Mouse (Mus musculus) hindbrain, embryonic 11.5 days (tissue): ENCODE measurements around the gene Amdhd1. TPM values are rescaled to one million over a fixed set of nuclear protein-coding genes. Genes with fewer than 3 reads are reported as not detected.

ENCODE experiments used
- ATAC-seq: fragments of 200-750 bp; cut with Nextera tagmentation; 2 replicates; pipeline ENCODE4 v1.8.0; 2017; ENCODE audit warnings: mild to moderate bottlenecking, moderate TSS enrichment, moderate library complexity; ENCODE audit not compliant: low FRiP score
- DNase-seq: peaks from one replicate; pipeline ENCODE4 v3.0.0-alpha.2; 2015; ENCODE audit warnings: low spot score
- H3K27ac ChIP-seq: fragments of 300-500 bp; sonication (generic); 2 replicates; pipeline ENCODE4 v1.5.1; 2014; ENCODE audit warnings: mild to moderate bottlenecking, low read depth, low read length
- H3K27me3 ChIP-seq: fragments of 300-500 bp; sonication (generic); 2 replicates; pipeline ENCODE4 v1.6.1; 2014; ENCODE audit warnings: mild to moderate bottlenecking, low read length, moderate library complexity, mixed read lengths; ENCODE audit not compliant: control insufficient read depth, insufficient read depth
- H3K36me3 ChIP-seq: fragments of 300-500 bp; sonication (generic); 2 replicates; pipeline ENCODE4 v1.6.1; 2014; ENCODE audit warnings: mild to moderate bottlenecking, low read length, moderate library complexity, mixed read lengths; ENCODE audit not compliant: control insufficient read depth, insufficient read depth
- H3K4me1 ChIP-seq: fragments of 300-500 bp; sonication (generic); replicated peaks from 2 replicates; pipeline ENCODE4 v1.6.1; 2014; ENCODE audit warnings: low read length, mixed read lengths; ENCODE audit not compliant: control insufficient read depth, insufficient read depth
- H3K4me2 ChIP-seq: fragments of 300-500 bp; sonication (generic); replicated peaks from 2 replicates; pipeline ENCODE4 v1.6.1; 2014; ENCODE audit warnings: mild to moderate bottlenecking, low read depth, low read length
- H3K4me3 ChIP-seq: fragments of 300-500 bp; sonication (generic); 2 replicates; pipeline ENCODE4 v1.5.1; 2014; ENCODE audit warnings: low read depth, low read length
- H3K9ac ChIP-seq: fragments of 300-500 bp; sonication (generic); 2 replicates; pipeline ENCODE4 v1.6.1; 2014; ENCODE audit warnings: low read depth, low read length
- H3K9me3 ChIP-seq: fragments of 300-500 bp; sonication (generic); 2 replicates; pipeline ENCODE4 v1.6.1; 2016; ENCODE audit warnings: low read length; ENCODE audit not compliant: control insufficient read depth
- WGBS: fragments of 180-500 bp; shearing (Covaris S2); extraction: QIAGEN DNeasy Blood & Tissue Kit; methylation state at CpG from one replicate; pipeline ENCODE4 v1.1.7; 2014; 5-methylcytosine and 5-hydroxymethylcytosine counted together
- polyA plus RNA-seq: library from polyadenylated mRNA; unstranded; fragments of >200 nt; fragmentation: Nextera tagmentation; extraction: Ambion mirVana; gene quantifications from 2 replicates; pipeline ENCODE4 v1.2.1, GENCODE M21; 2014

The Amdhd1 gene
- polyA plus RNA-seq, 1 experiment from 2014 or later, result not detected

DNA sequence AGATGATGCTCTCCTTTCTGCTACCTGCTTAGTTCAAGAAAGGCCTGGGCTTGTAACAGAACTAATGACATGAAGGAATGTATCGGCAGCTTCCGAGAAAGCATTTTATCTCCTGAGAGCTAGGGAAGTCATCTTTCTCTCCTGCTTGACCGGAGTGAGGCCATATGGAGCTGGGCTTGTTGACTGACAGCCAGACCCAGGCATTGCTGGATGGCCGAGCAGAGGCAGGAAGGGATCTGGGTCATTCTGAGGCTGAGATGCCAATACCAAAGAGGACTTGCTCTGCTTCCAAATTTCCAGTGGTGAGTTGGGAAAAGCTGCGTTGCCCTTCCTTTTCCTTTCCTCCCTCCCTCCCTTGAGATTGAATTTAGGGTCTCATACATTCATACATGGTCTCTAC lies 20.1 kb downstream of the Amdhd1 start:
- ATAC-seq, result no peak
- H3K4me2 ChIP-seq, result no peak overlapping the region
- no peak overlapping the region for H3K9ac ChIP-seq
- H3K9me3 ChIP-seq, result no peaks in the 10 kb centered on the region
- 89% methylated on average over 5 of the region's 5 CpGs for WGBS
- no peak overlapping the region for H3K4me3 ChIP-seq
- DNase-seq, result no peak
- H3K27me3 ChIP-seq, result no peaks in the 10 kb centered on the region
- no peaks in the 10 kb centered on the region for H3K36me3 ChIP-seq
- no peaks in the 10 kb centered on the region for H3K4me1 ChIP-seq
- H3K27ac ChIP-seq, result no peak overlapping the region

DNA sequence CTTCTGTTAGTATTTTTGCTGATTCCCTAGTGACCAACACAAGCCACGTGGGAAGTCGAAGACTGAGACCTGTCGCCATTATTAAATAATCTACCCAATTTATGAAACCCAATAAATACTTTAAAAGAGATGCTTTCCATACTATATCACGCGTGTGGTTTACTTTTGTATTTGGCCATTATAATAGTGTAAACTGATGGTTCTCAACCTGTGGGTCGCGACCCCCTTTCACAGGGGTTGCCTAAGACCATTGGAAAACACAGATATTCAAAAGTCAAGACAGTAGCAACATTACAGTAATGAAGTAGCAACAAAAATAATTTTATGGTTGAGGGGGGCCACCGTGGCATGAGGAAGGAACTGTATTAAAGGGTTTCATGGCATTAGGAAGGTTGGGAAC lies 20.7 kb downstream of the Amdhd1 start:
- no peak overlapping the region for H3K9ac ChIP-seq
- WGBS, result 92% methylated on average over 8 of the region's 8 CpGs
- DNase-seq (no peak), ATAC-seq (no peak)
- H3K4me1 ChIP-seq, result no peaks in the 10 kb centered on the region
- no peak overlapping the region for H3K4me2 ChIP-seq
- H3K9me3 ChIP-seq, result no peaks in the 10 kb centered on the region
- no peaks in the 10 kb centered on the region for H3K27me3 ChIP-seq
- no peaks in the 10 kb centered on the region for H3K36me3 ChIP-seq
- no peak overlapping the region for H3K27ac ChIP-seq
- H3K4me3 ChIP-seq, result no peak overlapping the region

DNA sequence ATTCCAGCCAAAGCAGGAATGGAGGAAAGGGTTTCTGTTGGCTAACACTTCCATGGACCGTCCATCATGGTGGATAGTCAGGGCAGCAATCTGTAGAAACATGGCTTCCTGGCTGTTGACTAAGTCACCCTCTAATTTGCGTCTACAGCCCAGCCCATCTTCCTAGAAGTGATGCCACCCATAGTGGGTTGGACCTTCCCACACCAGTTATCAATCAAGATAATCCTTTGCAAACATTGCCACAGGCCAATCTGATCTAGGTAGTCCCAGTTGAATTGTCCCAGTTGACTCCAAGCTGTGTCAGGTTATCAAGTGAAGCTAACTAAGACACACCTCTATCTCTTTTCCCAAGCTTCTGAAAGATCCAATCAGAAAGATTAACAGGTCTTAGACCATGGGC lies 21.2 kb downstream of the Amdhd1 start:
- DNase-seq, result no peak
- no peak for ATAC-seq
- Histone ChIP-seq H3K4me3 (no peak overlapping the region), H3K27me3 (no peaks in the 10 kb centered on the region), H3K36me3 (no peaks in the 10 kb centered on the region), H3K9me3 (no peaks in the 10 kb centered on the region), H3K4me1 (no peaks in the 10 kb centered on the region), H3K4me2 (no peak overlapping the region), H3K27ac (no peak overlapping the region), H3K9ac (no peak overlapping the region)
- 93% methylated on average over 2 of the region's 2 CpGs for WGBS

DNA sequence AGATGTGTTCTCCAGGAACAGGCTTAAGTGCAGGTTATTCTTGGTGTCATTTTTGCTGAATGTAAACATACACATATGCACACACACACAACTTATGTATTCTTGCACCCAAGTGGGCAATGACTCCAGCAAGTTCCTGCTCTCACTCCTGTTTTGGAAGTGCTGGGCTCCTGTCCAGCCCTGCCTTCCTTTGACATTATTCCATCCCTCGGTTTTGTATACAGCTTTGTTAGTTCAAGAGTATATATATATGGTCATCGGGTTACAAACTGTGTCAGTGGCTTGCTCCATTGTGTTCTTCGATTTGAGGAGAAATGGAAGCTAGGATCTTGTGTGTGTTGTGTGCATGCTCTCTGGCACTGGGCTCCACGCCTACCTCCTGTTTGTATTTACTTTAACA lies 21.6 kb downstream of the Amdhd1 start:
- H3K4me2 ChIP-seq, result no peak overlapping the region
- H3K4me3 ChIP-seq, result no peak overlapping the region
- H3K9ac ChIP-seq, result no peak overlapping the region
- H3K36me3 ChIP-seq, result no peaks in the 10 kb centered on the region
- DNase-seq, result no peak
- H3K27ac ChIP-seq, result no peak overlapping the region
- H3K4me1 ChIP-seq, result no peaks in the 10 kb centered on the region
- no peak for ATAC-seq
- 80% methylated on average over 4 of the region's 4 CpGs for WGBS
- no peaks in the 10 kb centered on the region for H3K27me3 ChIP-seq
- no peaks in the 10 kb centered on the region for H3K9me3 ChIP-seq

DNA sequence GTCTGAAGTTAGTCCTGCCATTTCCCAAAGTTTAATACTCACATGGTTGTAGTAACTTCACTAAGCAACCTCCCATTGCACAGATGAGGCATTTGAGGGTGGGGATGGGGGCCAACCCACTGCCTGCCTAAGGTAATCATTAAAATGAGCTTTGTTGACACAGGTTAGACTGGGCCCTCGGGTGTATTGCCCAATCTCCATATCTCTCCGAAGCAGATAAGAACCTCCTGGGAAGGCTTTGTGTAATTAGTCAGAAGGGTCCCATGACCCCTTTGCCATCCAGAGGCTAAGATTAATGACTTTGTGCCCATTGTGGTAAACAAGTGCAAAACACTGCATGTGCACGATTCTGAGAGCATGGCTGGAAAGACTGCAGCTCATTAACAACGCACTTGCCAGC lies 22.1 kb downstream of the Amdhd1 start:
- Histone ChIP-seq H3K27me3 (no peaks in the 10 kb centered on the region), H3K4me3 (no peak overlapping the region), H3K4me2 (no peak overlapping the region), H3K36me3 (no peaks in the 10 kb centered on the region), H3K9me3 (no peaks in the 10 kb centered on the region), H3K4me1 (no peaks in the 10 kb centered on the region), H3K27ac (no peak overlapping the region), H3K9ac (no peak overlapping the region)
- ATAC-seq, result no peak
- 46% methylated on average over 4 of the region's 4 CpGs for WGBS
- DNase-seq, result no peak

DNA sequence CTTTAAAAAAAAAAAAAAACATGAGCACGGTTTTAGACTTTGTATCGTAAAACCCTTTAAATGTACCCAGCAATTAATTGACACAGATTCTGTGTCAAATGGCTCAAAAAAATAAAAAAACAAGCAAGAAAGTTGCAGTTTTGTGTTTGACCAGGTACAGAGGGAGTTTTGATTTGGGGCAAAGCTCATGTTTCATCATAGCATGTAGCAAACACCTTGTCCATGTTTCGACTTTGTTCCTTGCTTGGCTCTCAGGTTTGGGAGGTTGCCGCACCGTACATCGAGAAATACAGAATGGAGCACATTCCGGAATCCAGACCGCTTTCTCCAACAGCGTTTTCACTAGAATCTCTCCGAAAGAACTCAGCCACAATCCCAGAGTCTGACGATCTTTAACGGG lies 23.9 kb downstream of the Amdhd1 start:
- DNase-seq, result no peak
- H3K9me3 ChIP-seq, result no peaks in the 10 kb centered on the region
- WGBS, result 88% methylated on average over 12 of the region's 12 CpGs
- ATAC-seq, result no peak
- H3K4me3 ChIP-seq, result no peak overlapping the region
- no peak overlapping the region for H3K9ac ChIP-seq
- no peaks in the 10 kb centered on the region for H3K4me1 ChIP-seq
- no peaks in the 10 kb centered on the region for H3K36me3 ChIP-seq
- no peak overlapping the region for H3K27ac ChIP-seq
- no peak overlapping the region for H3K4me2 ChIP-seq
- H3K27me3 ChIP-seq, result no peaks in the 10 kb centered on the region

DNA sequence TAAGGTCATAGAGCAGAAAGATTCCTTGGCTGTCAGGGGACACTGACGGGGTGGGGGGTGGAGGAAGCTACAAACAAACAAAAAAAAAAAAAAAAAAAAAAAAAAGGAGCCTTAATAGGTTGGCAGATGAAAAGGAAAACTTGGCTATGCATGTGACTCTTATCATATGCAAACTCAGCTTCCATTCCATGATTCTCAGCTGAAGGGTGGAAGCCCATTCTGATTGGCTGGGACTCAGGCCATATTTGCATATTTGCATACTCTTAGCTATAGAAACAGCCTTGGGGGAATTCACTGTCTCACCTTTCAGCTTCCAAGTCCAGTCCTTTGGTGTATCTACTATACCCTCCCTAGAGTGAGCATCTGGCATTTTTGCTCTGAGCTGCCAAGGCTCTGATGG lies 24.4 kb downstream of the Amdhd1 start:
- Histone ChIP-seq H3K9me3 (no peaks in the 10 kb centered on the region), H3K27me3 (no peaks in the 10 kb centered on the region), H3K36me3 (no peaks in the 10 kb centered on the region), H3K27ac (no peak overlapping the region), H3K9ac (no peak overlapping the region), H3K4me1 (no peaks in the 10 kb centered on the region), H3K4me3 (no peak overlapping the region), H3K4me2 (no peak overlapping the region)
- 29% methylated on average over 1 of the region's 1 CpGs for WGBS
- ATAC-seq, result no peak
- no peak for DNase-seq

DNA sequence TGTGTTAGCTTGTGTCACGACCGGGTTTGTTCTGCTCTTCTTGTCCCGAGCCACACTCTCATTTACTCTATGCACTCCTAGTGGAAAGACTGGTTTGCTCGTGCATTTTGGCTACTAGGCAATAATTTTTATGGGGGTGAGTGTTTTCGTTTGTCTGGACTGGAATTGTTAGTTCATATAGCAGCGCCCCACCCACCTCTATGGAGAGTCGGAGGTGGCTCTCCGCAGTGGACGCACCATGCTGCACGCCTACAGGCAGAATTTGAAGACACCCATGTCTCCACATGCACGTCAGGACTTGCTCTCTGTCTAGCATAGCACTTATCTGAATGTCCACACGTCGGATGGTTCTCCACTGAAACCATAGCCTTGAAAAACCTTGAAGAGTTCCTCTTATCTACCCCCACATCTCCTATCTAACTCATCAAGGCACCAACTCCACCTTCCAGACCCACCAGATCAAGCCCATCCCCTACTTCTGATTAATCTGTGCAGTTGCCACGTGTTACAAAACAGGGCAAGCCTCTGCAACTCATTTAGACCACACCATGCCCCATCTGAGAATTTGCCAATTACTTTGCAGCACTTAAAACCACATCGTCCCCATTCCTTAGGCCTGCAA lies 30.2 kb downstream of the Amdhd1 start:
- H3K9me3 ChIP-seq, result no peaks in the 10 kb centered on the region
- ATAC-seq, result no peak
- H3K27me3 ChIP-seq, result no peaks in the 10 kb centered on the region
- H3K9ac ChIP-seq, result no peak overlapping the region
- no peak overlapping the region for H3K27ac ChIP-seq
- no peak for DNase-seq
- no peak overlapping the region for H3K4me3 ChIP-seq
- no peaks in the 10 kb centered on the region for H3K4me1 ChIP-seq
- 93% methylated on average over 15 of the region's 15 CpGs for WGBS
- no peak overlapping the region for H3K4me2 ChIP-seq
- no peaks in the 10 kb centered on the region for H3K36me3 ChIP-seq

DNA sequence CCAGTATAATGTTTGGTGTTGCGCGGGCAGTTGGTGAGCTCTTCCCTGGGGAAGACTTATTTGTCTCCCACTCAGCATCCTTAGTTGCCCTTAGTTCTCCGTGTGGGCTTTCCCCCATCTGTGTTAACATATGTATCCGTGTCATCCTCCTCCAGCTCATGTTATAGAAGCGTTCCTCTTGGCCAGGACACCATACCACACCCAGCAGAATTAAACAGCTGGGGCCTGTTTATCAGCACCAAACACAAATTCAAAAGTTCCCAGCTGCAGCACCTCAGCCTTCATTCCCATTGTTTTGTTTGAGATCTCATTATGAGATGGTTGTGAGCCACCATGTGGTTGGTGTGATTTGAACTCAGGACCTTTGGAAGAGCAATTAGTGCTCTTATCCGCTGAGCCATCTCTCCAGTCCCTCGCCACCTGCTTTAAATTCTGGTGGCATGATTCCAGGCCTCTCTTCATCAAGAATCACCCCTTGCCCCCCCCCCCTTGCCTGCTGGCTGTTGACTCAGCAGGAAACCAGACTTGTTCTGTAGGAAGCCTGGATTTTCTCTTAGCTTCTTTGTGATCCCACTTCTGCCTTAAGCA lies 31.4 kb downstream of the Amdhd1 start:
- ATAC-seq, result no peak
- Histone ChIP-seq H3K4me1 (no peaks in the 10 kb centered on the region), H3K9me3 (no peaks in the 10 kb centered on the region), H3K4me3 (no peak overlapping the region), H3K27ac (no peak overlapping the region), H3K27me3 (no peaks in the 10 kb centered on the region), H3K4me2 (no peak overlapping the region), H3K9ac (no peak overlapping the region), H3K36me3 (no peaks in the 10 kb centered on the region)
- no peak for DNase-seq
- 87% methylated on average over 7 of the region's 7 CpGs for WGBS
